Mouse (Mus musculus) kidney, adult 2 months (tissue): ENCODE measurements around the gene Arhgap40. TPM values are rescaled to one million over a fixed set of nuclear protein-coding genes. Genes with fewer than 3 reads are reported as not detected.

Source experiments
- DNase-seq: peaks from one replicate; pipeline ENCODE4 v3.0.0; 2021
- H3K27ac ChIP-seq: fragments of 200-500 bp; 2 replicates; pipeline ENCODE4 v1.5.1; 2012; ENCODE audit warnings: low read depth, low read length, control low read depth, inconsistent platforms; ENCODE audit not compliant: insufficient read depth
- H3K27me3 ChIP-seq: fragments of 200-500 bp; replicated peaks from 2 replicates; pipeline ENCODE4 v1.6.1; 2012; ENCODE audit warnings: mild to moderate bottlenecking, moderate library complexity, low read length, inconsistent platforms; ENCODE audit not compliant: control insufficient read depth, insufficient read depth
- H3K36me3 ChIP-seq: fragments of 200-500 bp; 2 replicates; pipeline ENCODE4 v1.6.1; 2012; ENCODE audit warnings: mild to moderate bottlenecking, moderate library complexity, low read length, inconsistent platforms; ENCODE audit not compliant: control insufficient read depth, insufficient read depth
- H3K4me1 ChIP-seq: fragments of 200-500 bp; 2 replicates; pipeline ENCODE4 v1.6.1; 2011; ENCODE audit warnings: low read length; ENCODE audit not compliant: control insufficient read depth, insufficient read depth
- H3K4me3 ChIP-seq: fragments of 200-500 bp; 2 replicates; pipeline ENCODE4 v1.5.1; 2011; ENCODE audit warnings: mild to moderate bottlenecking, low read depth, low read length, control low read depth; ENCODE audit not compliant: insufficient read depth
- CTCF ChIP-seq: fragments of 200-500 bp; conservative IDR thresholded peaks from 2 replicates; pipeline ENCODE4 v1.5.1; 2011; ENCODE audit warnings: low read depth, mild to moderate bottlenecking, control low read depth, low read length, moderate library complexity, mixed read lengths; ENCODE audit not compliant: insufficient read depth, insufficient read length
- POLR2A ChIP-seq: fragments of 200-500 bp; IDR thresholded peaks from one replicate; pipeline ENCODE4 v1.6.1; 2011; ENCODE audit warnings: low read depth, low read length, control low read depth
- WGBS: fragments of 180-500 bp; shearing (Covaris S2); methylation state at CpG from one replicate; pipeline ENCODE4 v1.1.7; 2018; 5-methylcytosine and 5-hydroxymethylcytosine counted together
- polyA plus RNA-seq: library from polyadenylated mRNA; depleted of rRNA; stranded (reverse); fragments of >200 nt; gene quantifications from 2 replicates; pipeline ENCODE4 v1.2.3, GENCODE M21; 2012

Arhgap40 gene
- polyA plus RNA-seq, 1 experiment: 0.30 TPM

DNA sequence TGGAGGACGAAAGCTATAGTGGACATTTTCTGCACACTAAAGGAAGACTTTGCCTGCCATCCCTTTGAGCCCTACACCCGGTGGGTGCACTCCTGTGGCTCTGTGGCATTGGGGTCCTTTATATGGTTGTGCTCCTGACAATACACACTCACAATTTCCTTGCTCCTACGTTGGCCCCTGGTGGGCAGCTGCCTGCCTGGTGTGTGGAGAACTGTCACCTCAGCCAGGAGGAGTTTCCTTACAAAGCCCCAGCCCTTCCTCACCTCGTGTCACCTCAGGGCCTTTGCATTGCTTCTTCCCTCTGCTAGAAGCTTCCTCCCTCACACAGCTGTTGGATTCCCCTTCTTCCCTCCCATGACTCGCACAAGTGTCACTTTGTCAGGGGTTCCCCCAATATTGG lies 6.1 kb upstream of the Arhgap40 start:
- Histone ChIP-seq H3K27ac (no peak overlapping the region), H3K4me3 (no peak overlapping the region), H3K27me3 (no peaks in the 10 kb centered on the region), H3K4me1 (no peaks in the 10 kb centered on the region), H3K36me3 (no peaks in the 10 kb centered on the region)
- TF ChIP-seq CTCF (no peak), POLR2A (no peak)
- WGBS: 80% methylated on average over 5 of the region's 5 CpGs
- no peak for DNase-seq

DNA sequence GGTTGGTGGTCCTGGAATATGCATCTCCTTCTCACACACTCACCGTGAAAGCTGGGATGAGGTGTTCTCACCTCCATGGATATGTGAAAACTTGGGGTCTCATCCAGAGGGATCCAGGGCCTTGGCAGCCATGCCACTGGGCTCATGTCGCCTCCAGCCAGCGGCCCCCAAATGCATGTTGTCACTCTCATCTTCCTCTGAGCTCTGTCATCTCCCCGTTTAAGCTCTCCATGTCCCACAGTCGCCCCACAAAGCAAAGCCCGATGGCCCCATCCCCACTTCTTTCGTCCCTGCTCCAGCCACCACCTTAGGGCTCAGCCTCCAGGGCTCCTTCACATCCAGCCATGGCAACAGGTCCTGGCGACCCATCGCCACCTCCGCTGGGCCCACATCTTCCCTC lies 5.5 kb upstream of the Arhgap40 start:
- Histone ChIP-seq H3K27me3 (no peaks in the 10 kb centered on the region), H3K27ac (no peak overlapping the region), H3K4me3 (no peak overlapping the region), H3K36me3 (no peaks in the 10 kb centered on the region), H3K4me1 (no peaks in the 10 kb centered on the region)
- no peak for TF ChIP-seq POLR2A
- no peak for TF ChIP-seq CTCF
- WGBS: 94% methylated on average over 10 of the region's 10 CpGs
- DNase-seq: no peak

DNA sequence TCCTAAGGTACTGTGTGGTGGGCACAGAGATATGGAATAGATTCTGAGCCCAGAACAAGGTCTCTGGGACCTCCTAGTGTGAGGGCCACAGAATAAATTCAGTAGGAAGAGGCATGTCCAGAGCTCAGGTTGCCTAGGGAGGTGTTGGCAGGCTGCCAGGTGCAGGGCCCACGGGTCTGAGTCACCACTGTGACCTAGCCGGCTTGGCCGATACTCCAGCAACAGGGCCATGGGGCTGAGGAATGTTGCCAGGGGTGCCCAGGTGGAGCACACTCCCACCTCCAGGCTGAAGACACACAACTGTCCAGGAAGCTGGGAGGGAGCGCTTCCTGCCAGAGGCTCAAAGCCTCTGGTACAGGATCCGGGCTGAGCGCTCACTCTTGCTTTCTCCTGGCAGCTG lies 1.9 kb upstream of the Arhgap40 start:
- TF ChIP-seq CTCF: no peak
- no peak for TF ChIP-seq POLR2A
- Histone ChIP-seq H3K27ac (no peak overlapping the region), H3K27me3 (no peaks in the 10 kb centered on the region), H3K36me3 (no peaks in the 10 kb centered on the region), H3K4me3 (no peak overlapping the region), H3K4me1 (no peaks in the 10 kb centered on the region)
- peak; percentile 60 for DNase-seq
- 43% methylated on average over 6 of the region's 6 CpGs for WGBS

DNA sequence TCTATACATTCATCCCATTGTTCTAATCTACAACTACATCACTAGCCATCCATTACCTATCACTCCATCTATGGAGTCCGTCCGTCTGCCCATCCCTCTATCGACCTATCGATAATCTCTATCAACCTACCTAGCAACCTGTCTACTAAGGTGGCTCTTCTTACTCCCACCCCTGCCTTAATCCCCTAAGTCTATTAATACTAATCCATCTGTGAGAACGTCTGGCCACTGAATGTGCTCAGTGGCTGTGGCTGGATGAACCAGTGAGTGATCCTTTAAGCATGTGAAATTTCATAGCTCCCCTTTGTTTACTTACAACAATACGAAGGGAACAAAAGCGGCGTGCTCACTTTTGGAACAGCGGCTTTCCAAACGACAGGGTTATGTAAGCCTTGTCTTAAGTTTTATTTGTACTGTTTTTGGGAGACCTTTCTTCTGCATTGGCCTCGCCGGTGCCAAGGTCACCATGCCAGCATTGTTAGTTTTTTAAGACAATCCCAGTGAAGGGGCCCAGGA lies 1.3 kb downstream of the Arhgap40 start:
- Histone ChIP-seq H3K36me3 (no peaks in the 10 kb centered on the region), H3K4me1 (no peaks in the 10 kb centered on the region), H3K4me3 (no peak overlapping the region), H3K27me3 (no peaks in the 10 kb centered on the region), H3K27ac (no peak overlapping the region)
- no peak for DNase-seq
- WGBS: 80% methylated on average over 12 of the region's 12 CpGs
- TF ChIP-seq POLR2A (no peak), CTCF (no peak)

DNA sequence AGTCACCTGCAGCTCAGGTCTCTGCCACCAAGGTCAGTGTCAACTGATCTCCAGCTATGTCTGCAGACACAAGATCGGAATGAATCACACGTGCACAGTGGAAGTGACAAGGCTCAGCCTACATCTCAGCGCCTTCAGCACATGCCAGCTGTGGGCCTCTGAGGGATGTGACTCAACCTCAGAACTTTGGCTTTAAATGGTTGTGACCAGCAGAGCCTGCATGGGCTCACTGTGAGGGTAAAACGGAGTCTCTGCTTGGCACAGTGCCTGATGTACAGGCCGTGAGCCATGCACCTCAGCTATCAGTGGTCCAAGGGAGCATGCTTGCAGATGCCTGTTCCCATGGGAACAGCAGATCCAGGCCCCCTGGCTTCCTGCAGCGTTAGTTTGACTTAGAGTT lies 6.0 kb downstream of the Arhgap40 start:
- H3K27ac ChIP-seq: no peak overlapping the region
- no peak for DNase-seq
- 62% methylated on average over 6 of the region's 6 CpGs for WGBS
- H3K27me3 ChIP-seq: no peaks in the 10 kb centered on the region
- TF ChIP-seq CTCF: no peak
- TF ChIP-seq POLR2A: no peak
- H3K4me3 ChIP-seq: no peak overlapping the region
- H3K4me1 ChIP-seq: peaks cover under 1% of the 10 kb centered on the region; the same call in 1 of the 2 replicates
- no peaks in the 10 kb centered on the region for H3K36me3 ChIP-seq

DNA sequence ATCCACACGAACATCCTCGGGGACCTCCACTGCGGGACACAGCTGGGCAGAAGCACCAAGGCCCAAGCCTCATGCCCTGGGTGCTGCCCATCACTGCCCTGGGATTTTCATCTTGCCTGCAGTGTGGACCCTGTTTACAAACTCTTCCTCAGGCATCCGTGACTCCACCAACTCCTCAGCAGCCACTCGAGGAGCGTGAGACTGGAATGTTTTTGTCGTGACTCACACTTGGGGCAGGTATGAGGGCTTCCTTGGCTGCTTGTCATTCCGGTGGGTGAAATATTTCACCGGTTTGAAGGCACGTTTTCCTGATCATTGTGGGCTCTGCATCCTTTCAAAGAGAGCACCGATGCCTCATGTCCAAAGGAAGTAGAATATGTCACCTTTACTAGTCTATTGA lies 6.5 kb downstream of the Arhgap40 start:
- TF ChIP-seq CTCF (no peak), POLR2A (no peak)
- no peaks in the 10 kb centered on the region for H3K27me3 ChIP-seq
- H3K36me3 ChIP-seq: no peaks in the 10 kb centered on the region
- H3K4me1 ChIP-seq: peaks cover 3% of the 10 kb centered on the region; the same call in 1 of the 2 replicates
- H3K27ac ChIP-seq: no peak overlapping the region
- no peak overlapping the region for H3K4me3 ChIP-seq
- 68% methylated on average over 11 of the region's 11 CpGs for WGBS
- no peak for DNase-seq

DNA sequence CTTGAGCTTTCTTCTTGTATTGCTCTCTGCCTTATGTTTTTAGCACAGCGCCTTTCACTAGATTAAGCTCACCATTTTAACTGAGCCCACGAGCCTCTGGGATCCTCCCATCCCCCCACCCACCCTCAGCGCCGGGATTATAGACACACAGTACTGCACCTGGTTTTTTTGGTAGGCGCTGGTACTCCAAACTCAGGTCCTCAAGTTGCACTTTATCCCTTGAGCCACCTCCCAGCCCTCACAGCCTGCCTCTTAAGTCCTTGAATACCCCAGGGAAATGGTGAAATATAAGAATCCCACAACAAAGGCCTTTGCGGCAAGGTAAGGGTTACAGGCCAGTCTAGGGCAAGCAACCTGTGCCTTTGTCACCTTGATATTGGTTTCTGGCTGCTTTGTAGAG lies 7.2 kb downstream of the Arhgap40 start:
- TF ChIP-seq POLR2A (no peak), CTCF (no peak)
- H3K27me3 ChIP-seq: no peaks in the 10 kb centered on the region
- no peak for DNase-seq
- 75% methylated on average over 6 of the region's 6 CpGs for WGBS
- no peaks in the 10 kb centered on the region for H3K36me3 ChIP-seq
- no peak overlapping the region for H3K4me3 ChIP-seq
- no peak overlapping the region for H3K27ac ChIP-seq
- peaks cover 3% of the 10 kb centered on the region for H3K4me1 ChIP-seq

DNA sequence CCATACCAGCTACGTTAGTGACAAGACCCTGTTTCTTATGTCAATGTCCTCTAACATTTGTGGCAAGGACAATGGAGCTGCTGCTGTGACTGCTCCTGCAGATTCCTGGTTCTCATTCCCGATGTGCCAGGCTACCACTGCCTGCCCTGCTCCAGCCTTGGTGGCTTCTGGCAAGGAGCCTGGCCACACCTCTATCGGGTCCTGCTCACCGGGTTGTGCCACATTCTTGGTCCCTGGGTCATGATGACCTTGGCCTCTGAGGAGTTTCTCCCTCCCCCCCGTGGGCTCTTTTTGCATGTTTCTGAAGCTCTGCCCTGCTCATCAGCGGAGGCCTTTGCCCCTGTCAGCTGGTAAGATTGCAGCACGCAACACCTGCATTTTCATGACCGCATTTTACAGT lies 10.5 kb downstream of the Arhgap40 start:
- 45% methylated on average over 8 of the region's 8 CpGs for WGBS
- TF ChIP-seq POLR2A: no peak
- no peak for TF ChIP-seq CTCF
- no peaks in the 10 kb centered on the region for H3K27me3 ChIP-seq
- no peak overlapping the region for H3K4me3 ChIP-seq
- DNase-seq: peak; percentile 81
- no peaks in the 10 kb centered on the region for H3K36me3 ChIP-seq
- 0 out of 2 replicates have a peak overlapping the region, but pooled peaks have one; percentile 10 for H3K27ac ChIP-seq
- H3K4me1 ChIP-seq: peaks cover 3% of the 10 kb centered on the region
